Mouse (Mus musculus) myocyte (in vitro differentiated cells): ENCODE data around the gene Map3k20.

Source experiments
- CEBPB ChIP-seq: IDR thresholded peaks from 2 replicates; pipeline ENCODE4 v1.6.1; 2011; ENCODE audit warnings: mild to moderate bottlenecking, moderate library complexity; ENCODE audit not compliant: poor library complexity, insufficient read depth, severe bottlenecking
- E2F4 ChIP-seq: IDR thresholded peaks from one replicate; pipeline ENCODE4 v1.6.1; 2011; ENCODE audit warnings: mild to moderate bottlenecking, control low read depth, moderate library complexity; ENCODE audit not compliant: insufficient read depth
- MAX ChIP-seq: IDR thresholded peaks from one replicate; pipeline ENCODE4 v1.6.1; 2011; ENCODE audit warnings: low read depth, mild to moderate bottlenecking, control low read depth
- MYOD1 ChIP-seq, 3 experiments: IDR thresholded peaks; one replicate each; pipeline ENCODE4 v1.6.1; 2011; ENCODE audit warnings: control low read depth in 2 of 3, low read depth in 2 of 3, mild to moderate bottlenecking in 2 of 3, moderate library complexity in 1 of 3; ENCODE audit not compliant: insufficient read length in 2 of 3, control insufficient read depth in 1 of 3
- MYOG ChIP-seq, 3 experiments: IDR thresholded peaks; one replicate each; pipeline ENCODE4 v1.6.1; 2011; ENCODE audit warnings: control low read depth in 2 of 3, low read depth in 2 of 3, mild to moderate bottlenecking in 2 of 3; ENCODE audit not compliant: insufficient read length in 2 of 3, control insufficient read depth in 1 of 3, insufficient read depth in 1 of 3
- POLR2A ChIP-seq: IDR thresholded peaks from one replicate; pipeline ENCODE4 v1.6.1; 2011; ENCODE audit warnings: low read depth, mild to moderate bottlenecking, control low read depth, moderate library complexity; ENCODE audit not compliant: insufficient read length
- REST ChIP-seq: IDR thresholded peaks from one replicate; pipeline ENCODE4 v1.6.1; 2011; ENCODE audit warnings: mild to moderate bottlenecking, control low read depth, moderate library complexity; ENCODE audit not compliant: insufficient read depth, insufficient read length
- TCF12 ChIP-seq: IDR thresholded peaks from one replicate; pipeline ENCODE4 v1.6.1; 2011; ENCODE audit warnings: mild to moderate bottlenecking, control low read depth; ENCODE audit not compliant: poor library complexity, insufficient read depth, severe bottlenecking
- USF1 ChIP-seq: IDR thresholded peaks from one replicate; pipeline ENCODE4 v1.6.1; 2011; ENCODE audit warnings: low read depth, mild to moderate bottlenecking, control low read depth, moderate library complexity

DNA sequence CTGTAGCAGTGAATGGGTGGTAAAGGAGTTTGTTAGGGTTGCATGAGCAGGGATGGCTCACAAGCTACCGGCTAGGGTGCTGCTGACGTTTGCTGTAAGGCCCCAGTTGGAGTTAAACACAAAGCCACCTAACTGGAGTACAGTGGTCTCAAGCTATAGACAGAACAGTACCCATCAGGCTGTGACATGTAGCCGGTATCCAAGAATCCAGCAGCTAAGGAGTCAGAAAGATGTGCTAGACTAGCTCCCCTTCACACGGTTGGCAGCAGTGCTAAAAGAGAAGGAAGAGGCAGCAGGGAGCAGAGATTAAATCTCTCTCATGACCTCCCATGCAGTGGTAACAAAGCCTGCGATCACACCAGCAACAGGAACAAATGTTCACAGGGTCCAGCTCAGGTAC is 36.2 kb downstream of the Map3k20 start:
- no peak for TF ChIP-seq MYOD1 (IDR thresholded peaks at IDR 0.05; ENCODE audit: control insufficient read depth in 1 of 3, insufficient read length in 2 of 3, low read depth in 2 of 3)
- no peak for TF ChIP-seq POLR2A
- TF ChIP-seq TCF12: no peak
- TF ChIP-seq MAX: no peak
- TF ChIP-seq USF1: no peak
- TF ChIP-seq E2F4: no peak
- no peak for TF ChIP-seq REST
- TF ChIP-seq MYOG (IDR thresholded peaks at IDR 0.05; ENCODE audit: control insufficient read depth in 1 of 3, insufficient read depth in 1 of 3, insufficient read length in 2 of 3, low read depth in 2 of 3): no peak
- TF ChIP-seq CEBPB: no peak
